Mouse (Mus musculus) gastrocnemius, adult 8-10 months (tissue): ENCODE measurements around the gene Park7. TPM values are rescaled to one million over a fixed set of nuclear protein-coding genes. Genes with fewer than 3 reads are reported as not detected.
"Not testable (repeated sequence)": the region's sequence is repeated elsewhere in the genome, so short reads cannot be mapped to it uniquely, and the experiment has no call there.

Source experiments
- DNase-seq, 2 experiments: peaks; one replicate each; pipeline ENCODE4 v3.0.0; 2022; ENCODE audit warnings: low spot score in 2 of 2
- total RNA-seq, 4 experiments: library from RNA; stranded (reverse); gene quantifications; 2 replicates each; pipeline ENCODE4 v1.2.4; 2022

Park7 gene
- total RNA-seq, 4 experiments from 2014 or later, result 660 to 858 (median 779) TPM

- DNase-seq, result no peak
Observed at GRCm38 (mm10) chr4:150913743-150914142, 494 bp downstream of the Park7 start.

DNA sequence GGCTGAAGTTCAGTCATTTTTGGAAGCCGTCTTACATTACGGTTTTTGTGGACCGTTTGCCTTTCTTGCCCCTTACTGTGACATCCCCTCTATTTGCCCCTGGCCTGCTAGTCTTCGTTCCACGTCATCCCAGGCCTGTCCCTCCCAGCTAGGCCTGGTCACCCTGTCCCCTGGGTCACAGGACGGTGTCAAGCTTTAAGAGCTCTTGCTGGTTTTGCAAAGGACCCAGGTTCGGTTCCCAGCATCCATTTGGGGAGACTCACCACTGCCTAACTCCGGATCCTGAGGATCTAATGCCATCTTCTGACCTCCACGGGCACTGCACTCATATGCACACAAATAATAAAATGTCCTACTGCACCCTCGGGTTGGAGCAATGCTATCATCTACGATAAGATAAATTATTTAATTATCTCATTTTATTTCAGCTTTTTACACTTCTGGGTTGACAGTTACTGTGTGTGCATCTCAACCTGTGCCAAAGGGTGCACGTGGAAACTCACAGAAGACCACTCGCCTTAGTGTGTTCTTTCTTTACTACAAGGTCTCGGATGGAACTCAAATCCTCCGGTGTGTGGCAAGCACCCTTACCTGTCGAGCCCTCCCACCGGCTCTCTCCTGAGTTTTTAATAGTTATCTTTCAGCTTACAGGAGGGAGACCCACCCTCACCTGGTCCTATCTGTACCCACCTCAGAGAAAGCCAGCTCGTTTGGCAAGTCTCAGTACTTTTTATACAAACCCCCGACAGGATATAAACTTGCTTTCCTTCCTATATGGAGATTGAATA is 3.9 kb downstream of the Park7 start:
- DNase-seq, result no peak

DNA sequence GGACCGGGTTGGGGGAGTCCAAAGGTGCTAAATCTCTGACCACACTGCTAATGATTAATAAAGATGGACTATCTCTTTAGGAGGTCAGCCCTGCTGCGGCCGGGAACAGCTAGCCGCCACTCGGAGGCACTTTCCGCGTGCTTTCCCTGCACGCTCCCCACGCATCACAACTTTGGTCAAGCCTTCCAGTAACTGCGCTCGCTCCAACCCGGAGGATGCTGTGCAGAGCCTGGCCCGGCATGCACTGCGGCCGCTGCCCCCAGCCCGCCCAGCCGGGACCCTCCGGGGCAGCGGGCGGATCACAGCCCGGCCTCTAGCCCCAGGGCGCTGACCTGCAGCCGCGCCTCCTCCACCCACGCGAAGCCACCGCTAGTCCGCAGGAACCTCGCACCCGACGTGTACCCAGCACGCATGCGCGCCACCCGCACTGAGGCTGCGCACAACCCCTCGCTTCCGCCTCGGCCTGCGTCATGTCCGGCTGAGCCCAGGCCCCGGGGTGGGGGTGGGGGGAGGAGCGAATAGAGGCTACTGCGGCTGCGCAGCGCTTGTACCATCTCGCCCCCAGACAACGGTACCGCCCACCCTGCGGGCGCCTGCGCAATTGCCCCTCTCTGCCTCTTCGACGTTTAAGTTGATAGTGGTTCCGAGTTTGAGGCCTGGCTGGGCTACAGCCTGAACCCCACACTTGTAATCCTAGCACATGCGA is 4.6 kb downstream of the Park7 start:
- DNase-seq, result peak; percentile 95 to 96

DNA sequence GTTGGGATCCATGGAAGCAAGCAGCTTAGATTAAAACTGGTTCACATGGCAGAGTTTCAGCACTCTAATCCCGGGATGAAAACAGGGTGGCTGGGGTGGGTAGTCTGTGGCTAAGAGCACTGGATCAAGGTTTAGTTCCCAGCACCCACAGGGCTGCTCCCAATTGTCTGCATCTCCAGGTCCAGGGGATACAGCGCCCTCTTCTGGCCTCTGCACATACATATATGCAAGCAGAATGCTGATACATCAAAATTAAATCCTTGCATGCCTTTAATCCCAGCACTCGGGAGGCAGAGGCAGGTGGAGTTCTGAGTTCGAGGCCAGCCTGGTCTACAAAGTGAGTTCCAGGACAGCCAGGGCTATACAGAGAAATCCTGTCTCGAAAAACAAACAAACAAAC is 5.7 kb downstream of the Park7 start:
- DNase-seq, result not testable (repeated sequence)

DNA sequence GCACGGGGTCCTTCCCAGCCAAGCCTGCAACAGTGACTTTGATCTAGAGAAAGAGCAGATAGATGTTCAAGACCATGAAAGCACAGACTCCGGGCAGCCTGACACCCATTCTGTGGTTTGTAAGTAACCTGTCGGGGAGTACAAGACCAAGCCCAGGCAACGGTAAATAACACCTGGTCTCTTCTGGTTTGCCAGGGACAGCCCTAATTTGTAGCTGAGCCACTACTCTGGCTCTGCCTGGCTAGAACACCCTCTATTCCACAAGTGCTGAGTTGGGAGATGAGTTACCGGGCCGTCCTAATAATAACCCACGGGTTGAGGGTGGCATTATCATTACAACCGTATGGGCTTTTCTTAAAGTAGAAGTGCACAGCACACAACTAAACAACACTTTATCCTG is 7.1 kb downstream of the Park7 start:
- DNase-seq, result peak in 1 of 2 experiments; percentile 56

- peak; percentile 67 to 70 for DNase-seq
Observed at GRCm38 (mm10) chr4:150903091-150903742, 11.0 kb downstream of the Park7 start.

DNA sequence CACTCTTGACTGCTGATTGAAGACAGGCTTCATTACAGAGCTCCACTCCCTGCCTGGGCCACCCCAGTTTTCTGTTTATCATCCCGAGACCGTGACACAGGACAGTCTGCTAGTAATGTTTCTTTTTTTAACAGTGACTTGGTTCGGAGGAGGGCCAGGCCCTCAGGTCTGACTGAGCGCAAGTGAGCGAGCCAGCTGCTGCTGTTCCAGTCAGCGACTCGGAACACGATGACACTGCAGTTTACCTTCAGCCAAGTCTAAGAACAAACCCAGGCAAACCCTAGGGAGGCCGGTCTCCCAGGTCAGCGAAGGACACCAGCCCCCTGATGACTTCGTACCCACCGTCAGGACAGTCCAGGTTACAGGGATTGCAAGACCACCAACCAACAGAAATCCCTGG is 12.2 kb downstream of the Park7 start:
- DNase-seq, result peak; percentile 72 to 78

GRCm38 (mm10) chr4:150901651-150902050 is 12.6 kb downstream of the Park7 start:
- peak; percentile 71 to 78 for DNase-seq

DNA sequence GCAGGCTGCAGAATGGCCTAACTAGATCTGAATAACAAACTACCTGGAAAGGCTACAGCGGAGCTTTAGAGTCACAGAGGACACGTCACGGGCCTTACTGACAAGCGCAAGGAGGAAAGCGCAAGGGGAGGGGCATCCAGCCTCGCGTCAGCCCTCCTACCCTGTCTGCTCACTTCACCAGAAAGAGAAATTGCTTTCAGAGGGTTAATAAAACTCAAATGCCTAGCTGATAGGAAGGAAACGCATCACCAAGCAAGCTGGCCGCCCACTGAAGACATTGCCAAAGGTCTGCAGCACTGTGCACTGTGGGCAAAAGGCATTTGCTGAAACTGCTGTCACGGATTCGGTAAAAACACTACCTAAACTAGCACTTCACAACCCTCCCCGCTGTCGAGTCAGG is 13.8 kb downstream of the Park7 start:
- DNase-seq, result no peak

- peak in 1 of 2 experiments; percentile 44 for DNase-seq
Observed at GRCm38 (mm10) chr4:150898716-150899365, 15.4 kb downstream of the Park7 start.

DNA sequence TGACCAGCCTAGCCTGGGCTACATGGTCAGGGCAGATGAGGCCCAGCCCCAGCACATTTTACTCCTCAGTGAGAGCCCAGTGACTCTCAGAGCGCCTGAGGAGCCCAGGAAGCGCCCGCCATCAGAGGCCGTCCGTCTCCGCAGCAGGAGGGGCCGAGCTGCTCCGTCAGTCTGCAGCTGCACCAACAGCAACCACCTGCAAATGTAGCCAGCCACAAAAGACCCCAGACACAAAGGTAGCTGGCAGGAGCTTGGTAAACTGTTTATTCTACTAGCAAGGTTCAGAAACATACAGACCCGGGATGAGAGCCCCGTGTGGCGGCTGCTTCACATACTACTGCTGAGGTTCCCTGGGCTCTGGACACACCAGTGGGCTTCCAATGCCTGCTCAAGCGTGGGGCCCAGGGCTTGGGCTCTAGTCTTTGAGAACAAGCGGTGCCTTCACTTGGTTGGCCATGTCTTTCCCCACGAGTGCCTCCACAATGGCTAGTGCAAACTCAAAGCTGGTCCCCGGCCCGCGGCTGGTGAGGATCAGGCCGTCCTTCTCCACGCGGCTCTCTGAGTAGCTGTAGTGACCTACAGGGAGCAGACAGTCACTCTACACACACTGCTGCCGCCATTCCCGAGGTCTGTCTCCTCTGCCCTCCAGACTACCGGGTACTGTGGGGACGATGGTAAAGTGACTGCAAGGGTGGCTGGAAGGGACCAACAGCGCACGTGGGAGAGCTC is 17.2 kb downstream of the Park7 start:
- DNase-seq, result no peak

- DNase-seq, result no peak
Observed at GRCm38 (mm10) chr4:150894718-150895501, 19.3 kb downstream of the Park7 start.

GRCm38 (mm10) chr4:150891308-150891707 is 22.9 kb downstream of the Park7 start:
- no peak for DNase-seq

GRCm38 (mm10) chr4:150889955-150890315 is 24.3 kb downstream of the Park7 start:
- no peak for DNase-seq

- no peak for DNase-seq
Observed at GRCm38 (mm10) chr4:150889273-150889954, 24.8 kb downstream of the Park7 start.

DNA sequence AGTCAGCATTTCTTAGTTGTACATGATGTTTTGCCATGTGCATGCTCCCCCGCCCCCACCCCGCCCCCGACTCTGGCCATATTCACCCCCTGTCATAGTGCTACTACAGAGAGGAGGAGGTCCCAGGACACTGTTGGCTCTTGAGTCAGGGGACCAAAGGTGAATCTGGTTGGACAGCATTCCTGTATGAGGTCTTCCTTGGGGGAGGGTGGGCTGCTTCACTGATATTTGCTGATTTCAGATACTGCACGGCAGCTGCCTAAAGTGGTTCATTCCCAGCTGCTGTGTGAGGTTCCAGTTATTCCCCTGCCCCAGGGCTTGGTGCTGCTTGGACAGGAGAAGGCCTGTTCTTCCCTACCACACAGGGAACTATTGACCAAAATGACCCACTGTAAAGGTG is 25.7 kb downstream of the Park7 start:
- DNase-seq, result no peak

DNA sequence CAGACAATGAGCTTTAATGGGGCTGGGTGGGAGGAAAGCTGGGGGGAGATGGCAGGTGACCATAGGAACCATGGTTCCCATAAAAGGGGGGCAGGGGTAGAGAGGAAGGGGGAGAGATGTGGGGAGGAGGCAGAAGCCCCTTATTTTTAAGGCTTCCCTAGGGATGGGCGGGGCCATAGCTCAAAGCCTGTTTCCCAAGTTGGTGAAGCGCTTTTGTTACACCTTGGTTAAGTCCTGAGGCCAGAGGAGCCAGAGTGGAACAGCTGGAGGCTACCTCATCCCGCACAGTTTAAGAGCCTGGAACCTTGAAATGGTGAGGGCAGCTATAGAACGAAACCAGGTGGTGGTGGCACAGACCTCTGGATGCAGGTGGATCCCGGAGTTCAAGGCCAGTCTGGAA is 26.3 kb downstream of the Park7 start:
- DNase-seq, result no peak

DNA sequence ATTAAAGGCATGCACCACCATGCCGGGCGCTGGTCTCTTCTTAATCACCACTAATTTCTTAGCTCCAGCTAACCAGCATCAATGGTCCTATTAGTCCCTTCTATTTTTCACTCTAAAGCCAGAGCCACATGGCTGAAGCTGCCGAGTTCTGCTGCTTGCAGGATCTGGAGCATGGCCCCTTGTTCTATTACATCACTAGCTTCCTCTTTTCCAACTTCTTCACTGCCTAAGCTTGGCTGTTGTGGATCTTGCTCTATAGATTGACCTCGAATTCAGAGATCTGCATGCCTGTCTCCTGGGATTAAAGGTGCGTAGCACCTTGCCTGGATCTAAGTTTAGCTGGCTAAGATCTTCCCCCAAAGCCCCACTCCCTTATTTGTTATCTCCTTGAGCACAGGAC is 31.6 kb downstream of the Park7 start:
- DNase-seq, result no peak

DNA sequence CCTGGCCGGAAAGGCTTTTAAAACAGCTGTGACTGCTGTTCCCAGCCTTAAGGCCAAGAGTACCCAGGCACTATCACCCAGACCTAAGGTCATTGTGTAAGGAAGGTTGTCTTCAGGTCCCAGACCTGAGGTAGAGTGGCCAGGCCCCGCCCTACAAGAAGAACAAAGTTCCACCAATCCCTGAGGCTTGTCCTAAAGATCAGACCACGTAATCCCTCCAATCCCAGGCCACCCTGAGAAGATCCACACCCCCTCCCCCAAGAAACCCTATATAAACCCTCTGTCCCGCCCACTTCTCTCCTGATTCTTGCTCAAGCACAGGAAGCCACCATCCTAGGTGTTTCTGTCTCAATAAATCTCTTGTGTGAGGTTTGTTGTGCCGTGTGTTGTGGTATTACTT is 33.9 kb downstream of the Park7 start:
- DNase-seq, result no peak

DNA sequence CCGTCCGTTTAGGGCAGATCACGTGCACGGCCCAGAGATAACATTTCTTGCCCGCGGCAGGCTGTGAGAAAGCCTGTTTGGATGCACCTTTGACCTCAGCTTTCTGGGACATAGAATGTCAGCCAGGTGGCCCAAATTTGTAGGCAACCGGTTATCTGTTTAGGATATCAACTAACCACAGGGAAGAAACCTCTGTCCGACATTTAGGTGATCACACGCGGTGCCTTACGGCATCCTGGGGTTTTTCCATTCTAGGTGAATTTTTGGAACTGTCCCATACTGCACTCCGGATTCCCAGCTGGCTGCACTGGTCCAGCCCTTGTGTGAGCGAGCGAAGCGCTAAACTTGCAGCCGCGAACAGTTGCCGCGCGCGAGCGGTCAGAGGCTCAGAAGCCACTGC is 34.6 kb downstream of the Park7 start:
- no peak for DNase-seq
